Mouse (Mus musculus): ENCODE results near the gene Sall2. TPM values are rescaled to one million over a fixed set of nuclear protein-coding genes. Genes with fewer than 3 reads are reported as not detected.

Sall2 gene
- polyA plus RNA-seq (2014; fragmentation: Illumina TruSeq; extraction: RNeasy Lipid Tissue Mini Kit (QIAGEN cat#74804); ENCODE audit: low read depth, low replicate concordance), result 1.6 TPM

DNA sequence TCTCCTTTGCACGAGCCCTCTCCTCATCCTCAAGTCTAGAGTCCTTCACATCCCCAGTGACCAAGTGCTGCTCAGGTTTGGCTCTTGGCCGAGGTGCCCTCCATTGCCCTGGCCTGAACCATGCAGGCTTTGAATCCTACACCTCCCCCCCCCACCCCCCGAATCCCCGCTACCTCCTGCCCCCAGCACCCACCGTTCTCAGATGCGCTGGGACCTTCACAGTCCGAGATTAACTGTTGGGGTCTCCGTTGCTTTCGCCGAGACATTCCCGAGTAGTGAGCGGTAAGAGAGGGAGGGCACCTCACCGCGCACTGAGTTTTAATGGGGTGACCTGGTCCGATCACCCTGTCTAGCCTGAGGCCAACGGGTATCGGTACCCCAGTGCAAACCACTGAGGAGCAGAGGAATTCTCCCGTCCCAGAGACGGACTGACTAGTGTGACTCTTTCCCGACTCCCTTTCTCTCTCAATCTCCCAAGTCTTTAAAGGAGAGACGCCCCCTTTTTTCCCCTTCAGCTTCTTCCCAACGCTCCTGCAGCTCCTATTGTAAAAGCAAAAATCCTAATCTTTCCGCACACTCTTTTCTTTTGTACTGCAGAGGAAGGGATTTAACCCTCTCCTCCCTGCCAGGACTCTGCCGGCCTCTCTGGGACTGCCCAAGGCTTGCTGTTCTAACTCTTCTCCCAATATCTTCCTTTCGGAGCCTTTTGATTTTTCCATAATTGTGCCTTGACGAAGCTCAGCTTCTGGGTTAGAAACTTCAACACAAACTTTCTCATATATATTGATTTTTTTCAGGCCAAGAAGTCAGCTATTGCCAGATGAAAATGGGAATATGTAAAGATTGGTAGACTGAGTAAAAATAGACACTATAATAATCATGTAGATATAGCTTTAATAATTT is at the start of gene Sall2:
Gene Sall2 (minus strand): TSS at position 853 of the 903 bp plus-strand sequence.

DNA sequence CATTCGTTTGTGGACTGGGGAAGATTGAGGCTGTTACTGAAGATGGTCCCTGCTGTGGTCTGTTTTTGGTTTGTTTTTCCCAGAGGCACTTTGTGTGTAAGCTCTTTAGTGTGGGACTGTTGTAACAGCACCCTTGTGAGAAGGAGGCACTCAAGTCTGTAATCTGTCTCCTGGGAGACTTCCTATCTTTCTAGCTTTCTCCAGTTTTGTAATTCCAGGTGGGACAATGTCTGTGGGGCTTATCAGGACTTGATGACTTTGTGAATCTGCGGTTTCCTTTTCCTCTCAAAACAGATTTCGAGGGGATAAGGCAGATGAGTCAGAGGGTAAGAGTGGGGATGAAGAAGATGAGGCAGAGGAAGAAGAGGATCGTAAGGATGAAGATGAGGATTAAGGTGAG is 27.7 kb upstream of the Sall2 start, which contains the start of gene Olfr1513:
Gene Olfr1513 (minus strand): TSS at position 101 of the 400 bp plus-strand sequence.

DNA sequence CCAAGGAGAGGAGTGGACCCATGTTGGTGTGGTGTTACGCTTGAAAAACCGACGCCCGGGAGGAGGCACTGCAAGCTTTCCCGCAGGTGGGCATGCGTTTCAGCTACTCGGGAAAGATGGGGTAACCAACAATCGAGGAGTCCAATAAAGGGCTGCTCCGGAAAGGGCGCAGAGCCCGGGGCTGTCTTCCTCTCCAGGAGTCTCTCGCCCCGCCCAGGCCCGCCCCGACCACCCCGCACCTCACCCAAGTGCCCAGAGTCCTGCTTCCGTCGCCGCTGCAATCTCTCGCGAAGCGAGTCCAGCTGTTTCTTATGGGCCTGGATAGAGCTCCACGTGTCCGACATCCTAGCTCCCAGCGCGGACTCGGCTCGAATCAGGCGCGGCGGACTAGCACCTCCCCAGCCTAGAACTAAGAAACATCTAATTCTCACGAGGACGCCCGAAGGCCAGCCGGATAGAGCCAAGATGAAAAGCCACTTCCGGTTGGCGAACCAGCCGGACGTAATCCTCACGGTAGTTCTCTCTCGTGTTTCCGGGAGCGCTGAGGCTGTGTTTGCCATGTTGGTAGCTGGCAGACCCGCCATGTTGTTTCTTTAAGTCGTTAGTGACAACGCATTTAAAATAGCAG is 23.8 kb downstream of the Sall2 start, which contains the start of gene Mettl3:
Gene Mettl3 (minus strand): TSS at position 485 of the 628 bp plus-strand sequence.

DNA sequence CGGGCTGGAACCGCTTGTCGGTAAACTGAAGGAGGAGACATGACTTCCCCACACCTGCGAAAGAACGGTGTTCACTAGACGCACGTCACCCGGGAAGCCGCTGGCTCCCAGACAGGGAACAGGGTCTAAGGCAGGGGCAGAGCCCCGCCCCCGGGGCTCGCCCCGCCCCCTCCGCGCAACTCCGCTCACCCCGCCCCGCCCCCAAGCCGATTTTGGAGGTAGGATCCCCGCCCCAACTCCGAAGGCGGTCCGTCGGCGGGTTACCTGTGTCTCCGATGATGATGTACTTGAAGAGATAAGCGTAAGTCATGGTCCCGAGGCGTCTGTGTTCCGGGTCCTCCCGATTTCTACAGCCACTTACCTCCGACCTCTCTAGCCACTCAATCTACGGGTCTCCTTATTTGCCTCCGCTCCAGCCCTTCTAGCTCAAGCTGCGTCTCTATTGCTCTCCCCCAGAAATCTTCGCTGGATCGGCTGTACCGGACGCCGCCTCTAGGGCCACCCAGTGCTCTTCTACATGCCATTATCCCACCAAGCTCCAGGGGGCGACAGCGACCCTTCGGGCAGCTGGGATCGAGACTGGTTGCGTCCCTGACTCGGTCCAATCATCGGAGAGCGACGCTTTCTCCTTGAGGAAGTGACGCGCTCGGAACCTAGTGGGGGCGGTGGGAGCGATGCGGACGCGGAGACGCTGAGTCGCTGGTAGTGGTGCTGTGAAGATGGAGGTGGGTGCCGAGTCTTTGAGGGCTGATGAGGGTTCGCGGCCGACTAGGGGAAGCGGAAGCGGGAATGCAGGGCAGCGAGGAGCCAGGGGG is 49.4 kb downstream of the Sall2 start, which contains the start of the genes Tox4 and Rab2b:
Gene Tox4 (plus strand): TSS at position 215 of the 815 bp plus-strand sequence.
Gene Rab2b (minus strand): TSS at position 614 of the 815 bp plus-strand sequence.

Other genes with a start within 250 kb of the Sall2 start
- gene Hnrnpc, start 224.7 kb downstream of the Sall2 start, polyA plus RNA-seq (2014; fragmentation: Illumina TruSeq; extraction: RNeasy Lipid Tissue Mini Kit (QIAGEN cat#74804); ENCODE audit: low read depth, low replicate concordance), result 157 TPM
- gene Rpgrip1, start 218.1 kb downstream of the Sall2 start, polyA plus RNA-seq (2014; fragmentation: Illumina TruSeq; extraction: RNeasy Lipid Tissue Mini Kit (QIAGEN cat#74804); ENCODE audit: low read depth, low replicate concordance), result 0.94 TPM
- gene Supt16, start 131.3 kb downstream of the Sall2 start, polyA plus RNA-seq (2014; fragmentation: Illumina TruSeq; extraction: RNeasy Lipid Tissue Mini Kit (QIAGEN cat#74804); ENCODE audit: low read depth, low replicate concordance), result 16.8 TPM
- 25.2 TPM for gene Chd8, start 71.0 kb downstream of the Sall2 start, polyA plus RNA-seq (2014; fragmentation: Illumina TruSeq; extraction: RNeasy Lipid Tissue Mini Kit (QIAGEN cat#74804); ENCODE audit: low read depth, low replicate concordance)
- gene Tox4, start 49.6 kb downstream of the Sall2 start, polyA plus RNA-seq (2014; fragmentation: Illumina TruSeq; extraction: RNeasy Lipid Tissue Mini Kit (QIAGEN cat#74804); ENCODE audit: low read depth, low replicate concordance), result 20.1 TPM
- gene Rab2b, start 49.2 kb downstream of the Sall2 start, polyA plus RNA-seq (2014; fragmentation: Illumina TruSeq; extraction: RNeasy Lipid Tissue Mini Kit (QIAGEN cat#74804); ENCODE audit: low read depth, low replicate concordance), result 6.3 TPM
- gene Mettl3, start 23.6 kb downstream of the Sall2 start, polyA plus RNA-seq (2014; fragmentation: Illumina TruSeq; extraction: RNeasy Lipid Tissue Mini Kit (QIAGEN cat#74804); ENCODE audit: low read depth, low replicate concordance), result 22.1 TPM
- not detected for gene Olfr1513, start 27.6 kb upstream of the Sall2 start, polyA plus RNA-seq (2014; fragmentation: Illumina TruSeq; extraction: RNeasy Lipid Tissue Mini Kit (QIAGEN cat#74804); ENCODE audit: low read depth, low replicate concordance)
- gene Olfr1512, start 50.4 kb upstream of the Sall2 start, polyA plus RNA-seq (2014; fragmentation: Illumina TruSeq; extraction: RNeasy Lipid Tissue Mini Kit (QIAGEN cat#74804); ENCODE audit: low read depth, low replicate concordance), result not detected
- not detected for gene Olfr1511, start 68.6 kb upstream of the Sall2 start, polyA plus RNA-seq (2014; fragmentation: Illumina TruSeq; extraction: RNeasy Lipid Tissue Mini Kit (QIAGEN cat#74804); ENCODE audit: low read depth, low replicate concordance)
- not detected for gene Olfr1510, start 85.6 kb upstream of the Sall2 start, polyA plus RNA-seq (2014; fragmentation: Illumina TruSeq; extraction: RNeasy Lipid Tissue Mini Kit (QIAGEN cat#74804); ENCODE audit: low read depth, low replicate concordance)
- not detected for gene Olfr1509, start 114.2 kb upstream of the Sall2 start, polyA plus RNA-seq (2014; fragmentation: Illumina TruSeq; extraction: RNeasy Lipid Tissue Mini Kit (QIAGEN cat#74804); ENCODE audit: low read depth, low replicate concordance)
- gene Olfr1508, start 138.7 kb upstream of the Sall2 start, polyA plus RNA-seq (2014; fragmentation: Illumina TruSeq; extraction: RNeasy Lipid Tissue Mini Kit (QIAGEN cat#74804); ENCODE audit: low read depth, low replicate concordance), result not detected
- gene Olfr1507, start 167.0 kb upstream of the Sall2 start, polyA plus RNA-seq (2014; fragmentation: Illumina TruSeq; extraction: RNeasy Lipid Tissue Mini Kit (QIAGEN cat#74804); ENCODE audit: low read depth, low replicate concordance), result not detected